Mouse (Mus musculus): Measurements from ENCODE around the gene Fbf1. TPM values are rescaled to one million over a fixed set of nuclear protein-coding genes. Genes with fewer than 3 reads are reported as not detected.

Gene Fbf1
- polyA plus RNA-seq, 1 experiment = 26.2 TPM

DNA sequence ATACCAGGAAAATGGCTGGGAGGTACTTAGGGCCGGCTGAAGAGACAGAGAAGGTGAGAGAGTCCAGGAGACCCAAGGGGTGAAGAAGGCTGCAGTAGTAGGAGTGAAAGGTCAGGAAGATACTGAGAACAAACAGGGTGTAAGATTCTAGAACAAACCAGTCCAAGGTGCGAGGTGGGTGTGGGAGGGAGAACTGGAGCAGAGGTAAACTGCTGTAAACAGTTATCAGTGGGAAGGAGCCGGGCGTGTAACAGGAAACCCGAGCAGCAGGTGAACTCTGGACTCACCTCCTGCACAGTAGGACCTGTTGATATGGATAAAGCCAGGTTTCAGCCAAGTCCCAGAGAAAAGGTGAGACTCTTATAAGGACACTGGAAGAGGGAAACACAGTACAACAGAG, 42.7 kb upstream of the Fbf1 start:
- no peaks in the 10 kb centered on the region for H3K27me3 ChIP-seq (ENCODE audit: control insufficient read depth, insufficient read depth, low read length, poor library complexity, severe bottlenecking)
- TF ChIP-seq EP300 (IDR thresholded peaks at IDR 0.05; ENCODE audit: insufficient read depth, low read depth, low read length) (no peak), CTCF (IDR thresholded peaks at IDR 0.05; ENCODE audit: low read depth, low read length) (no peak), POLR2A (IDR thresholded peaks at IDR 0.05; ENCODE audit: insufficient read depth, low read length) (no peak)
- no peaks in the 10 kb centered on the region for H3K36me3 ChIP-seq (ENCODE audit: control insufficient read depth, insufficient read depth, low read length, poor library complexity, severe bottlenecking)
- no peak overlapping the region for H3K4me3 ChIP-seq (ENCODE audit: low read depth, low read length)
- no peak overlapping the region for H3K27ac ChIP-seq (ENCODE audit: insufficient read depth, low read length)
- no peak overlapping the region for H3K9ac ChIP-seq (ENCODE audit: low read depth, poor library complexity, severe bottlenecking)
- no peaks in the 10 kb centered on the region for H3K9me3 ChIP-seq (replicated peaks; ENCODE audit: control insufficient read depth, insufficient read depth, low read length, poor library complexity, severe bottlenecking)
- peaks cover 3% of the 10 kb centered on the region for H3K4me1 ChIP-seq (ENCODE audit: control insufficient read depth, insufficient read depth, low read length)

DNA sequence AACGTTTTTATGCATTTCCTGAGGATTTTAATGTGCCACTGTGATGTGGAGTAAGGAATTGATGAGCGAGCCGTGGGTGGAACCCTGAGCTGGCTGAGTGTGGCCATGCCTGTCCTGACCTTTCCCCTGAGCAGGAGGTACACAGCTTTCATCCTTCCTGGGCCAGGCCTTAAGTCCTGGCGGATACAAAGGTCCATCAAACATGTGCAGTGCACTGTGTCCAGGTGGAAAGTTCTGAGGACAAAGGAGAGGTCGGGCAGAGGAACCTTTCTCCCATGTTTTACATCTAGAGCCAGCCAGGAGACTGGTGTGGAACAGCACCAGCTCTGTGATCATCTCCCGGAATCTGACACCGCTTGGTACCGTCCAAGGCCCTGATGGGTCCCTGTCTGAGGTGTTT, 41.3 kb upstream of the Fbf1 start:
- no peaks in the 10 kb centered on the region for H3K27me3 ChIP-seq (ENCODE audit: control insufficient read depth, insufficient read depth, low read length, poor library complexity, severe bottlenecking)

DNA sequence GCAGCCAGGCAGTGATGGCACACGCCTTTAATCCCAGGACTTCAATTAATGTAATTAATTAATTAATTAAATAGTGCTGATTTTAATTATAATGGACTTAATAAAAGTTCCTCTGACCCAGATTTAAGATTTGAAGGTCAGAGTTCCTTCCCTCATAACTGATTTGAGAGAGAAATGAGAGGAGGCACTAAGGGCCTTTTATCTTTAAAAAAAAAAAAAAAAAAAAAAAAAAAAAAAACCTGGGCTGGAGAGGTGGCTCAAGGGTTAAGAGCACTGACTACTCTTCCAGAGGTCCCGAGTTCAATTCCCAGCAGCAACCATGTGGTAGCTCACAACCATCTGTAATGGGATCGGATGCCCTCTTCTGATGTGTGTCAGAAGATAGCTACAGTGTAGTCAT, 40.7 kb upstream of the Fbf1 start:
- Histone ChIP-seq H3K36me3 (ENCODE audit: control insufficient read depth, insufficient read depth, low read length, poor library complexity, severe bottlenecking) (no peaks in the 10 kb centered on the region), H3K4me1 (ENCODE audit: control insufficient read depth, insufficient read depth, low read length) (peaks cover 3% of the 10 kb centered on the region), H3K9ac (ENCODE audit: low read depth, poor library complexity, severe bottlenecking) (no peak overlapping the region), H3K27ac (ENCODE audit: insufficient read depth, low read length) (no peak overlapping the region), H3K9me3 (replicated peaks; ENCODE audit: control insufficient read depth, insufficient read depth, low read length, poor library complexity, severe bottlenecking) (no peaks in the 10 kb centered on the region), H3K4me3 (ENCODE audit: low read depth, low read length) (no peak overlapping the region), H3K27me3 (ENCODE audit: control insufficient read depth, insufficient read depth, low read length, poor library complexity, severe bottlenecking) (no peaks in the 10 kb centered on the region)
- no peak for TF ChIP-seq EP300 (IDR thresholded peaks at IDR 0.05; ENCODE audit: insufficient read depth, low read depth, low read length)
- TF ChIP-seq POLR2A (IDR thresholded peaks at IDR 0.05; ENCODE audit: insufficient read depth, low read length) = no peak
- no peak for TF ChIP-seq CTCF (IDR thresholded peaks at IDR 0.05; ENCODE audit: low read depth, low read length)

More for the DNA sequence above, 41.3 kb upstream of the Fbf1 start:
- Histone ChIP-seq H3K9ac (ENCODE audit: low read depth, poor library complexity, severe bottlenecking) (no peak overlapping the region), H3K9me3 (replicated peaks; ENCODE audit: control insufficient read depth, insufficient read depth, low read length, poor library complexity, severe bottlenecking) (no peaks in the 10 kb centered on the region), H3K4me1 (ENCODE audit: control insufficient read depth, insufficient read depth, low read length) (peaks cover 3% of the 10 kb centered on the region), H3K36me3 (ENCODE audit: control insufficient read depth, insufficient read depth, low read length, poor library complexity, severe bottlenecking) (no peaks in the 10 kb centered on the region), H3K27ac (ENCODE audit: insufficient read depth, low read length) (no peak overlapping the region), H3K4me3 (ENCODE audit: low read depth, low read length) (no peak overlapping the region)
- TF ChIP-seq EP300 (IDR thresholded peaks at IDR 0.05; ENCODE audit: insufficient read depth, low read depth, low read length) (no peak), POLR2A (IDR thresholded peaks at IDR 0.05; ENCODE audit: insufficient read depth, low read length) (no peak), CTCF (IDR thresholded peaks at IDR 0.05; ENCODE audit: low read depth, low read length) (no peak)

DNA sequence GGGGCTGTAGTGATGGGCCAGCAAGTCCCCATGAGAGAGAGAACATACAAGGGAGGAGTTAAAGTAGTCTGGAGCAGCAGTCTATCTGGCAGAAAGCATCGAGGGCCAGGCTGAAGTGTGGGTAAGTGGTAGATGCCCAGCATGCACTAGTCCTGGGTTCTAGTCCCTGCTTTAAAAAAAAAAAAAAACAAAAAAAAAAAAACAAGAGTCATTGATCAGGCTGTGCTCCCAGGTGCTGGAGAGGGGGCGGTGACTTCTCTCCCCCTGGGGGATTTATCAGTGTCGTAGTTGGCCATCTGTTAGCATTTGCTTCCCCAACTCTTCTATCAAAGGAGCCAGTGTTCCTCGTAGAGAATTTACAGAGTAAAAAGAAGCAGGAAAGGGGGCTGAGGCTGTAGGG, 38.7 kb upstream of the Fbf1 start:
- H3K4me1 ChIP-seq (ENCODE audit: control insufficient read depth, insufficient read depth, low read length) = peaks cover 1% of the 10 kb centered on the region
- no peaks in the 10 kb centered on the region for H3K36me3 ChIP-seq (ENCODE audit: control insufficient read depth, insufficient read depth, low read length, poor library complexity, severe bottlenecking)
- H3K4me3 ChIP-seq (ENCODE audit: low read depth, low read length) = no peak overlapping the region
- no peaks in the 10 kb centered on the region for H3K9me3 ChIP-seq (replicated peaks; ENCODE audit: control insufficient read depth, insufficient read depth, low read length, poor library complexity, severe bottlenecking)
- no peak overlapping the region for H3K27ac ChIP-seq (ENCODE audit: insufficient read depth, low read length)
- no peak overlapping the region for H3K9ac ChIP-seq (ENCODE audit: low read depth, poor library complexity, severe bottlenecking)
- no peak for TF ChIP-seq EP300 (IDR thresholded peaks at IDR 0.05; ENCODE audit: insufficient read depth, low read depth, low read length)
- TF ChIP-seq CTCF (IDR thresholded peaks at IDR 0.05; ENCODE audit: low read depth, low read length) = no peak
- no peak for TF ChIP-seq POLR2A (IDR thresholded peaks at IDR 0.05; ENCODE audit: insufficient read depth, low read length)
- H3K27me3 ChIP-seq (ENCODE audit: control insufficient read depth, insufficient read depth, low read length, poor library complexity, severe bottlenecking) = no peaks in the 10 kb centered on the region

DNA sequence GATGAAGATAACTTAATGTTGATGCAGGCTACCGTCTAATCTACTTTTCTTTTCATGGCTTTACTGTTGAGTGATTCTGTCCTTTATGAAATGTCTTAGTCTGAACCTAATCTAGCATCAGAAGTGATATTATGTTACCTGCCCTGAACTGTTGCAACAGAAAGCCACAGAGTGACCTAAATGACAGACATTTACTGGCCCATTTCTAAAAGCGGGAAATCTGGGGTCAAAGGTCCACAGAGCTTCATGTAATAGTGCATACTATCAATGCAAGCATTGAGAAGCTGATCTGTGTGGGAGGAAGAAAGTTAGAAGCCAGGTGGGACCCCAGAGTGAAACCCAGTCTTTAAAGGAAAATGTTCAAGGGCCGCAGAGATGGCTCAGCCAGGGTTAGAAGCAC, 35.2 kb upstream of the Fbf1 start:
- no peaks in the 10 kb centered on the region for H3K9me3 ChIP-seq (replicated peaks; ENCODE audit: control insufficient read depth, insufficient read depth, low read length, poor library complexity, severe bottlenecking)
- H3K9ac ChIP-seq (ENCODE audit: low read depth, poor library complexity, severe bottlenecking) = no peak overlapping the region
- no peaks in the 10 kb centered on the region for H3K27me3 ChIP-seq (ENCODE audit: control insufficient read depth, insufficient read depth, low read length, poor library complexity, severe bottlenecking)
- H3K27ac ChIP-seq (ENCODE audit: insufficient read depth, low read length) = no peak overlapping the region
- TF ChIP-seq CTCF (IDR thresholded peaks at IDR 0.05; ENCODE audit: low read depth, low read length) = no peak
- TF ChIP-seq EP300 (IDR thresholded peaks at IDR 0.05; ENCODE audit: insufficient read depth, low read depth, low read length) = no peak
- H3K4me1 ChIP-seq (ENCODE audit: control insufficient read depth, insufficient read depth, low read length) = no peaks in the 10 kb centered on the region
- H3K4me3 ChIP-seq (ENCODE audit: low read depth, low read length) = no peak overlapping the region
- H3K36me3 ChIP-seq (ENCODE audit: control insufficient read depth, insufficient read depth, low read length, poor library complexity, severe bottlenecking) = no peaks in the 10 kb centered on the region

DNA sequence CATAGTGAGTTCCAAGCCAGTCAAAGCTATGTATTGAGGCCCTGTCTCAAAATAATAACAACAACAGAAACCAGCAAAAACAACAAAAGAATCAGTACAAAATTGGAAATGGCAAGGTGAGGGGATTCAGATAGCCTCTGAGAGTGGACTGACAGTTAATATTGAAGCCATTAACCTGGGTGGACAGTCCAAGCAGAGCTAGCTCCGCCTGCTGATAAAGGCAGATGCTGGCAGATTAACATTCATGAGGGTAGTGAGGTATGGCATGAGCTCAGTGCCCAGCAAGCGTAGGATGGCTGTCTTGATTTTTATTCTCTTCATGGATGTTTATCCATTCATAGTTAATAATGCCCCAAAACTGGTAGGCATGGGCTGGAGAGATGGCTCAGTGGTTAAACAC, 33.2 kb upstream of the Fbf1 start:
- no peak overlapping the region for H3K27ac ChIP-seq (ENCODE audit: insufficient read depth, low read length)
- H3K4me3 ChIP-seq (ENCODE audit: low read depth, low read length) = no peak overlapping the region
- H3K4me1 ChIP-seq (ENCODE audit: control insufficient read depth, insufficient read depth, low read length) = no peaks in the 10 kb centered on the region
- no peak overlapping the region for H3K9ac ChIP-seq (ENCODE audit: low read depth, poor library complexity, severe bottlenecking)
- TF ChIP-seq EP300 (IDR thresholded peaks at IDR 0.05; ENCODE audit: insufficient read depth, low read depth, low read length) (no peak), CTCF (IDR thresholded peaks at IDR 0.05; ENCODE audit: low read depth, low read length) (no peak), POLR2A (IDR thresholded peaks at IDR 0.05; ENCODE audit: insufficient read depth, low read length) (no peak)
- H3K27me3 ChIP-seq (ENCODE audit: control insufficient read depth, insufficient read depth, low read length, poor library complexity, severe bottlenecking) = no peaks in the 10 kb centered on the region
- no peaks in the 10 kb centered on the region for H3K36me3 ChIP-seq (ENCODE audit: control insufficient read depth, insufficient read depth, low read length, poor library complexity, severe bottlenecking)
- no peaks in the 10 kb centered on the region for H3K9me3 ChIP-seq (replicated peaks; ENCODE audit: control insufficient read depth, insufficient read depth, low read length, poor library complexity, severe bottlenecking)

Measured in ES-Bruce4 (cell line).